8 mouse cellular contexts compared by ENCODE assay signal in genomic region chr2:157203459-157204365, GRCm38 (mm10). TPM values are rescaled to one million over a fixed set of nuclear protein-coding genes. Genes with fewer than 3 reads are reported as not detected.
A peak's percentile ranks its signal among the peaks of the same experiment; 100 is the strongest.
DNase-seq lines count a peak whose midpoint lies in the region; ATAC-seq and TF ChIP-seq lines count a peak whose summit lies in the region.

No protein-coding gene starts in this region.

- H3K36me3 ChIP-seq in heart, postnatal 0 days (replicated peaks; ENCODE audit: control insufficient read depth, insufficient read depth, low read length): peaks cover 7% of the 10 kb centered on the region; the same call in 1 of the 2 replicates
- H3K36me3 ChIP-seq in spleen, adult 2 months (ENCODE audit: control insufficient read depth, insufficient read depth, low read length): no peaks in the 10 kb centered on the region

- H3K27ac ChIP-seq in cerebellum, adult 2 months (ENCODE audit: insufficient read depth, low read length): 0 out of 2 replicates have a peak overlapping the region, but pooled peaks have one; percentile 96
- peak overlapping the region; percentile 78 for H3K27ac ChIP-seq in heart, postnatal 0 days (ENCODE audit: low read depth)
- peak overlapping the region; percentile 85 for H3K27ac ChIP-seq in spleen, adult 2 months (ENCODE audit: insufficient read depth, low read length)

- peak overlapping the region; percentile 96 for H3K4me3 ChIP-seq in cerebellum, adult 2 months (replicated peaks; ENCODE audit: insufficient read depth, low read depth, low read length)
- H3K4me3 ChIP-seq in heart, postnatal 0 days (ENCODE audit: low read depth, low read length): peak overlapping the region; percentile 83
- H3K4me3 ChIP-seq in spleen, adult 2 months (ENCODE audit: extremely low read depth, insufficient read depth, insufficient read length): peak overlapping the region; percentile 94

- peak; percentile 67 for ATAC-seq in heart, postnatal 0 days (ENCODE audit: insufficient read depth, low read depth)

- no peak for TF ChIP-seq CTCF in cerebellum, adult 2 months (IDR thresholded peaks at IDR 0.05; ENCODE audit: borderline replicate concordance, insufficient read depth, low read depth, low read length)
- no peak for TF ChIP-seq CTCF in heart, postnatal 0 days (IDR thresholded peaks at IDR 0.05; ENCODE audit: low read depth)
- 0 out of 2 replicates have a peak, but pooled peaks have one; percentile 4 for TF ChIP-seq CTCF in spleen, adult 2 months (IDR thresholded peaks at IDR 0.05; ENCODE audit: extremely low read depth, insufficient read depth, insufficient read length, insufficient replicate concordance)

- peak overlapping the region; percentile 92 for H3K4me2 ChIP-seq in heart, postnatal 0 days (ENCODE audit: low read depth, low read length)

- peak overlapping the region; percentile 71 for H3K9ac ChIP-seq in heart, postnatal 0 days (replicated peaks; ENCODE audit: low read depth, low read length)

- no peaks in the 10 kb centered on the region for H3K27me3 ChIP-seq in cerebellum, adult 2 months (ENCODE audit: control insufficient read depth, insufficient read depth, low read length)
- no peaks in the 10 kb centered on the region for H3K27me3 ChIP-seq in heart, postnatal 0 days (ENCODE audit: control insufficient read depth, insufficient read depth, low read length)
- no peaks in the 10 kb centered on the region for H3K27me3 ChIP-seq in spleen, adult 2 months (ENCODE audit: control insufficient read depth, insufficient read depth, low read length)

- WGBS in cerebellum, adult 2 months: under 1% methylated on average over 49 of the region's 49 CpGs
- 1% methylated on average over 44 of the region's 49 CpGs for WGBS in heart, postnatal 0 days
- WGBS in spleen, adult 2 months: under 1% methylated on average over 47 of the region's 49 CpGs

- no peak for TF ChIP-seq POLR2A in cerebellum, adult 2 months (IDR thresholded peaks at IDR 0.05; ENCODE audit: borderline replicate concordance, insufficient read depth, low read length)
- TF ChIP-seq POLR2A in spleen, adult 2 months (IDR thresholded peaks at IDR 0.05; ENCODE audit: low read depth, low read length): no peak

- no peak for TF ChIP-seq EP300 in heart, postnatal 0 days (IDR thresholded peaks at IDR 0.05; ENCODE audit: low read depth)

- no peaks in the 10 kb centered on the region; the same call in 1 of the 2 replicates for H3K9me3 ChIP-seq in heart, postnatal 0 days (replicated peaks; ENCODE audit: control insufficient read depth, low read length)

- no peak for DNase-seq in cerebellum, adult 2 months
- DNase-seq in cerebellum, postnatal 4 days (ENCODE audit: low spot score in 2 of 2): no peak
- peak; percentile 83 for DNase-seq in ES-CJ7 (ENCODE audit: low read depth, low spot score)
- peak; percentile 84 for DNase-seq in embryo, embryonic 10.5 days (ENCODE audit: low spot score)
- DNase-seq in heart, postnatal 0 days (ENCODE audit: low spot score): no peak
- DNase-seq in layer of hippocampus, postnatal 10 days (ENCODE audit: low spot score in 2 of 2): peak; percentile 32 to 60
- peak; percentile 53 for DNase-seq in lung, postnatal 36 days
- peak in 1 of 2 experiments; percentile 49 for DNase-seq in spleen, adult 2 months (ENCODE audit: low read depth in 1 of 2, low spot score in 2 of 2)

- no peaks in the 10 kb centered on the region for H3K4me1 ChIP-seq in cerebellum, adult 2 months (ENCODE audit: control insufficient read depth, insufficient read depth, low read length)
- H3K4me1 ChIP-seq in heart, postnatal 0 days (ENCODE audit: control insufficient read depth, insufficient read depth): peaks cover 9% of the 10 kb centered on the region; the same call in 1 of the 2 replicates
- peaks cover 9% of the 10 kb centered on the region; the same call in 1 of the 2 replicates for H3K4me1 ChIP-seq in spleen, adult 2 months (ENCODE audit: control insufficient read depth, insufficient read depth, insufficient read length)

RNA-seq across cellular contexts. Expression of gene Rbl1, which starts 0.6 kb away (rescaled TPM):
- polyA plus RNA-seq in cerebellum, adult 2 months (2012; rRNA removed): 2.8 and 3.1 TPM in 2 replicates
- 18.5 and 21.8 TPM in 2 replicates for total RNA-seq in heart, postnatal 0 days (2014; rRNA removed; ENCODE audit: low replicate concordance)
- polyA plus RNA-seq in heart, postnatal 0 days (2015; fragmentation: Nextera tagmentation; extraction: Ambion mirVana): 6.0 and 6.9 TPM in 2 replicates
- total RNA-seq in layer of hippocampus, postnatal 10 days (2021): 1 to 10 TPM; 2.5 to 3.4 TPM
- polyA plus RNA-seq in spleen, adult 2 months (2012; rRNA removed): 5.0 and 6.7 TPM in 2 replicates

Comparison
In these comparisons a context has a peak if more than half of its experiments do, and no peak if none do; other contexts are left out.
1. DNase-seq: peak in ES-CJ7 (single experiment), embryo, embryonic 10.5 days (single experiment), layer of hippocampus, postnatal 10 days (2 of 2) and lung, postnatal 36 days (single experiment); none in cerebellum, adult 2 months (0 of 2), cerebellum, postnatal 4 days (0 of 2) and heart, postnatal 0 days (single experiment).
2. Peak in every context shown above with its lines, with median percentiles within 50 percentile points of each other: H3K27ac ChIP-seq and H3K4me3 ChIP-seq.